Mouse (Mus musculus) heart, embryonic 11.5 days (tissue): ENCODE data around the gene Phldb1. TPM values are rescaled to one million over a fixed set of nuclear protein-coding genes. Genes with fewer than 3 reads are reported as not detected.

ENCODE experiments used
- ATAC-seq: fragments of 200-750 bp; cut with Nextera tagmentation; replicated peaks from 2 replicates; pipeline ENCODE4 v1.8.0; 2017; ENCODE audit warnings: moderate library complexity; ENCODE audit not compliant: insufficient number of reproducible peaks, low FRiP score, low TSS enrichment
- H3K27ac ChIP-seq: fragments of 300-500 bp; sonication (generic); 2 replicates; pipeline ENCODE4 v1.5.1; 2014; ENCODE audit warnings: mild to moderate bottlenecking, low read depth, low read length
- H3K27me3 ChIP-seq: fragments of 300-500 bp; sonication (generic); 2 replicates; pipeline ENCODE4 v1.6.1; 2014; ENCODE audit warnings: mild to moderate bottlenecking, low read length, mixed read lengths; ENCODE audit not compliant: control insufficient read depth, insufficient read depth
- H3K36me3 ChIP-seq: fragments of 300-500 bp; sonication (generic); 2 replicates; pipeline ENCODE4 v1.6.1; 2014; ENCODE audit warnings: mild to moderate bottlenecking, low read length, moderate library complexity, mixed read lengths; ENCODE audit not compliant: control insufficient read depth, insufficient read depth
- H3K4me1 ChIP-seq: fragments of 300-500 bp; sonication (generic); 2 replicates; pipeline ENCODE4 v1.6.1; 2014; ENCODE audit warnings: low read length; ENCODE audit not compliant: control insufficient read depth, insufficient read depth
- H3K4me2 ChIP-seq: fragments of 300-500 bp; sonication (generic); 2 replicates; pipeline ENCODE4 v1.6.1; 2014; ENCODE audit warnings: mild to moderate bottlenecking, moderate library complexity
- H3K4me3 ChIP-seq: fragments of 300-500 bp; sonication (generic); 2 replicates; pipeline ENCODE4 v1.5.1; 2014; ENCODE audit warnings: low read depth, low read length
- H3K9ac ChIP-seq: fragments of 300-500 bp; sonication (generic); 2 replicates; pipeline ENCODE4 v1.6.1; 2014; ENCODE audit warnings: mild to moderate bottlenecking, low read depth, low read length, moderate library complexity
- H3K9me3 ChIP-seq: fragments of 300-500 bp; sonication (generic); replicated peaks from 2 replicates; pipeline ENCODE4 v1.6.1; 2016; ENCODE audit warnings: low read length; ENCODE audit not compliant: control insufficient read depth
- WGBS: fragments of 180-500 bp; shearing (Covaris S2); extraction: QIAGEN DNeasy Blood & Tissue Kit; methylation state at CpG from one replicate; pipeline ENCODE4 v1.1.7; 2014; ENCODE audit not compliant: insufficient replicate concordance; 5-methylcytosine and 5-hydroxymethylcytosine counted together
- polyA plus RNA-seq: library from polyadenylated mRNA; unstranded; fragments of >200 nt; fragmentation: Nextera tagmentation; extraction: Ambion mirVana; gene quantifications from 2 replicates; pipeline ENCODE4 v1.2.1, GENCODE M21; 2014

The Phldb1 gene
- polyA plus RNA-seq, 1 experiment from 2014 or later, result 23.6 TPM

- H3K36me3 ChIP-seq, result no peaks in the 10 kb centered on the region
- peaks cover 62% of the 10 kb centered on the region for H3K4me1 ChIP-seq
- H3K9ac ChIP-seq, result no peak overlapping the region
- H3K9me3 ChIP-seq, result no peaks in the 10 kb centered on the region
- no peak overlapping the region for H3K4me2 ChIP-seq
- H3K27me3 ChIP-seq, result no peaks in the 10 kb centered on the region
- WGBS, result 33% methylated on average over 7 of the region's 7 CpGs
- no peak overlapping the region for H3K4me3 ChIP-seq
- ATAC-seq, result no peak
- H3K27ac ChIP-seq, result no peak overlapping the region
Observed at GRCm38 (mm10) chr9:44723008-44723407, 12.0 kb downstream of the Phldb1 start.

GRCm38 (mm10) chr9:44722575-44722974 is 12.4 kb downstream of the Phldb1 start:
- WGBS, result 60% methylated on average over 7 of the region's 7 CpGs

DNA sequence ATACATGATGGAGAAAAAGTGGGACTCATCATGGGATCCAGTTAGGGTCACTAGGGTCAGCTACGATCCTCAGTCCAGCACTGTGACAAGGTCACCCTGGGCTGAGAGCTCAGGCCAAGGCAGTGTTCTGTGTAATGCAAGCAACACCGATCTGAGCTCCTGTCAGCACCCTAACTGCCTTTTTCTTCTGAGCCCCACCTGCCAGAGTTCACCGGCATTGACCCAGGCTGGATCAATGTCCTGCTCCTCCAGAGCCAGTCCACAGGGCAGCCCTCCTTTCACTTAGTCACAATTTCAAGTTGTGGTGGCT is 13.2 kb downstream of the Phldb1 start:
- WGBS, result 43% methylated on average over 3 of the region's 3 CpGs
- Histone ChIP-seq H3K27ac (0 out of 2 replicates have a peak overlapping the region, but pooled peaks have one; percentile 54), H3K4me1 (peaks cover 57% of the 10 kb centered on the region), H3K36me3 (peaks cover 1% of the 10 kb centered on the region; the same call in 1 of the 2 replicates), H3K9ac (no peak overlapping the region), H3K9me3 (no peaks in the 10 kb centered on the region), H3K27me3 (no peaks in the 10 kb centered on the region), H3K4me2 (peak overlapping the region; percentile 87; the same call in 1 of the 2 replicates), H3K4me3 (peak overlapping the region; percentile 75; the same call in 1 of the 2 replicates)
- ATAC-seq, result 0 out of 2 replicates have a peak, but pooled peaks have one; percentile 7

More at GRCm38 (mm10) chr9:44722575-44722974, 12.4 kb downstream of the Phldb1 start:
- Histone ChIP-seq H3K9ac (no peak overlapping the region), H3K4me2 (no peak overlapping the region), H3K27ac (peak overlapping the region; percentile 10; the same call in 1 of the 2 replicates), H3K36me3 (no peaks in the 10 kb centered on the region), H3K4me3 (no peak overlapping the region), H3K9me3 (no peaks in the 10 kb centered on the region), H3K27me3 (no peaks in the 10 kb centered on the region), H3K4me1 (peaks cover 62% of the 10 kb centered on the region)
- ATAC-seq, result no peak

DNA sequence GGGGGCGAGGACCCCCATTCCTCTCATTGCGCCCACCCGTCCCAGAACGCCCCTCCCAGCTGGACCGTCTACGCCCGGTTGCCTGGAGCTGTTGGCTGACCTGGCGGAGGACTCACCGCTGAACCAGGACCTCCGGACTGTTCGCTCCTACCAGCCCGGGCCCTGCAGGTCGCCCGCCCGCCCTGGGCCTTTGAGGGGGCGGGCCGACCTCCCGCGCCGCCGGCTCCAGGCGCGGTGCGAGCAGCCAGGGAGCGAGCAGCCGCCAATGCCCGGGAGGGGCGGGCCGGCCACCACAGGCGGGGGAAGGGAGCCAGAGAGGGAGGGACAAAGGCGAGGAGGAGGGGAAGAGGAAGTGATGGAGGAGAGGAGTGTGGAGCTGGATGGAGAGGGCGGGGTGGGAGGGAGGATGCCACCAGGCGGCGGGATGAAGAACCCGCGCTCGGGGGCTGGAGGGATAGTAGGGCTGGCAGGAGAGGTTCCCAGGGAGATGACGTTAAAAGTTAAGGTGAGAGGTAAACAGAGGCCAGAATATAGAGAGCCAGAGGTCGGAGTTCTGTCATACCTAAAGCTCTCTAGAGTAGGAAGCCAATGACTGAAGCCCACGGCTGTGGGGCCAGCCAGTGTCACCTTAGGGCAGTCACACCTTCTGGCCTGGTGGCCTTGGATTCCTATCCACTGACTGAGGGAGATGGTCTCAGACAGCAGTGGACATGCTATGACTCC is 13.7 kb downstream of the Phldb1 start:
- H3K27me3 ChIP-seq, result no peaks in the 10 kb centered on the region
- peaks cover 52% of the 10 kb centered on the region for H3K4me1 ChIP-seq
- peak overlapping the region; percentile 87 for H3K4me2 ChIP-seq
- peak; percentile 62 for ATAC-seq
- H3K36me3 ChIP-seq, result peaks cover 5% of the 10 kb centered on the region
- peak overlapping the region; percentile 82 for H3K9ac ChIP-seq
- peak overlapping the region; percentile 59 for H3K27ac ChIP-seq
- no peaks in the 10 kb centered on the region for H3K9me3 ChIP-seq
- WGBS, result 1% methylated on average over 40 of the region's 40 CpGs
- peak overlapping the region; percentile 75 for H3K4me3 ChIP-seq

DNA sequence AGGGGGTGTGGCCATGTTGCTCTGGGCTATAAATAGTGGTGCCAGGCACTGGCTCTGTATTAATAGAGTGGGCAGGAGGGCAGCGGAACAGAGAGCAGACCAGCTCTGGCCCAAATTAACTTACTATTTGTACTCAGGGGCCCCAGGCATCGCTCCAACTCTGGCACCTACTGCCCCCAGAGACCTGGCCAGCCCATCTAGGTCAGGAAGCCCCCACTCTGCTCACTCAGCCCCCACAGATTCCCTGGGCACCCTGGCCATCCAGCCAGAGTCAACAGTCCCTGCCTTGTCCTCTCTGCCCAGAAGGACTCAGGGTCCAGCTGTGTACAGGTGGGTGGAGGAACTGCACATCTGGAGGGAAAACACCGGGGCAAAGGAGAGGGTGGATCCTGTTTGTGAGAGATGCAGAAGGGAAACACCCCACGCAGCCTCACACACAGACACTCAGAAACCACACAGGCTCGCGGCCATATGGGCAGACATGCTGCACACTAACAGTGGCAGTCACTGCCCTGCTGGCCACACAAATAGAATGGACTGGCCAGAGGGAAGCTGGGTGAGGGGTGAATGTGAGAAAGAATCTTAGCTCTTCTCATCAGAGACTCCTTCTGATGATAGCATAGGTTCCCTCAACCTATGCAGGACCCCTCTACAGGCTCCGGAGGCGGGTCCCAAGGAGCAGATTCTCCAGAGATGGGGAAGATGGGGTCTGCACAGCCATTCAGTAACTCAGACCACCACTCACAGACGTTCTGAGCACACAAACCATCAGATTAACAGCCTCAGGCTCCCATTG is 14.4 kb downstream of the Phldb1 start:
- H3K4me2 ChIP-seq, result peak overlapping the region; percentile 87
- WGBS, result 18% methylated on average over 9 of the region's 9 CpGs
- H3K9ac ChIP-seq, result peak overlapping the region; percentile 82
- peak overlapping the region; percentile 59 for H3K27ac ChIP-seq
- ATAC-seq, result no peak
- H3K9me3 ChIP-seq, result no peaks in the 10 kb centered on the region
- peak overlapping the region; percentile 75 for H3K4me3 ChIP-seq
- H3K4me1 ChIP-seq, result peaks cover 45% of the 10 kb centered on the region
- peaks cover 12% of the 10 kb centered on the region for H3K36me3 ChIP-seq
- H3K27me3 ChIP-seq, result no peaks in the 10 kb centered on the region

- Histone ChIP-seq H3K4me2 (peak overlapping the region; percentile 87), H3K4me1 (peaks cover 45% of the 10 kb centered on the region), H3K4me3 (peak overlapping the region; percentile 75), H3K27me3 (no peaks in the 10 kb centered on the region), H3K36me3 (peaks cover 18% of the 10 kb centered on the region), H3K9me3 (no peaks in the 10 kb centered on the region), H3K9ac (peak overlapping the region; percentile 82), H3K27ac (no peak overlapping the region)
- 85% methylated on average over 8 of the region's 8 CpGs for WGBS
- no peak for ATAC-seq
Observed at GRCm38 (mm10) chr9:44719632-44720357, 15.2 kb downstream of the Phldb1 start.

DNA sequence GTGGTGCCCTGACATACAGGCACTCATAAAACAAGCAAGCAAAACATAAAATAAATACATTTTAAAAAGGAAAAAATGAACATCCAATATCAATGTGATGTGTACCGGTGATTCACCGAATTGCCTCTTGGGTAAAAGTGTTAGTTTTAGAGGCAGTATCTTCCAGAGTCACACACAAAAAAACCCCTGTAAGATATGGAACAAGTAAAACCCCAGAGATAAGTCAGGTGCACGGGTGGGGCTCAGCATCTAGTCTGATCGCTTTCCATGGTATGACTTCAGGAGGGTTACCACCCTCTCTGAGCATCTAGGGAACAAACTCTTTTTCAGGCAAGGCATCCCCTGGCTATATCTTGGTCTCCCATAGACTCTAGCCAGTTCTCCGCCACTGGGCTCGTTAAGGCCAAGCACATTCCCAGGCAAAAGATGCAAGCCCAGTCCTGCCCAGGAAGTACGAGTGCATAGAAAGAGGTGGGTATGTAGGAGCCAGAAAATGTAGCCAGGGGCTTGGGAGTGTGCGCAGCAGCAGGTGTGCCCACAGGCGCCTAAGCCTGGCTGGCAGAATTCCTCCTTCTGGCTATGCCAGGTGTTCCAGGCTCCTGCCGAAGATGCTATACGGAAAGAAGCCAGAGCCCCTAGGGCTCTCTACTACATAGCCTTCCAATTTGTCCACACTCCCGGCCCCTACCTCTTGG is 15.9 kb downstream of the Phldb1 start:
- ATAC-seq, result no peak
- no peak overlapping the region for H3K4me3 ChIP-seq
- WGBS, result 83% methylated on average over 12 of the region's 12 CpGs
- no peaks in the 10 kb centered on the region for H3K9me3 ChIP-seq
- H3K36me3 ChIP-seq, result peaks cover 20% of the 10 kb centered on the region
- no peaks in the 10 kb centered on the region for H3K27me3 ChIP-seq
- no peak overlapping the region for H3K4me2 ChIP-seq
- no peak overlapping the region for H3K27ac ChIP-seq
- H3K9ac ChIP-seq, result no peak overlapping the region
- peaks cover 40% of the 10 kb centered on the region for H3K4me1 ChIP-seq

DNA sequence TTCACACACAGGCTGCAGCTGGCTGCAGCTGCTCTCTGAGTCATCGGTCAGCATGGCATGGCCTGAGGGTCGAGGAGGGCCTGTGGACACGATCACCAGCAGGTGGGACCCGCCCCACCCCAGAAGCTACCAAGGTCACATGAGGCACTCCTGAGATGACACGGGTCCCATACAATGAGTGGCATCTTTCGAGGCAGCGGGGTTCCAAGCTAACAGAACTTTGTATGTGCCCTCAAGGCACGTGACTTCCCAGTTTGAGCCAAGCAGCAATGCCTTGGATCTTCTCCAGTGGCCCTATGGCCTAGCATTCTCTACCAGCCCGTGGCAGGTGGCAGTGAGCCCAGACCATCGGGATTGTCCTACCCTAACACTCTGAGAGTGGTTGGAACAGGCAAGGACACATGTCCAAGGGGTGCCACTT is 17.2 kb downstream of the Phldb1 start:
- Histone ChIP-seq H3K27me3 (no peaks in the 10 kb centered on the region), H3K4me2 (no peak overlapping the region), H3K9ac (no peak overlapping the region), H3K4me3 (no peak overlapping the region), H3K27ac (no peak overlapping the region), H3K9me3 (no peaks in the 10 kb centered on the region), H3K4me1 (peaks cover 28% of the 10 kb centered on the region), H3K36me3 (peaks cover 20% of the 10 kb centered on the region)
- 89% methylated on average over 10 of the region's 10 CpGs for WGBS
- ATAC-seq, result no peak
